Mouse (Mus musculus) hindbrain, embryonic 15.5 days (tissue): Measurements from ENCODE around the gene Stard3nl. TPM values are rescaled to one million over a fixed set of nuclear protein-coding genes. Genes with fewer than 3 reads are reported as not detected.
"Not testable (repeated sequence)": the region's sequence is repeated elsewhere in the genome, so short reads cannot be mapped to it uniquely, and the experiment has no call there.

Source experiments
- ATAC-seq: fragments of 200-750 bp; cut with Nextera tagmentation; 2 replicates; pipeline ENCODE4 v1.8.0; 2017; ENCODE audit warnings: low read depth, moderate number of reproducible peaks, moderate TSS enrichment; ENCODE audit not compliant: low FRiP score
- H3K27ac ChIP-seq: fragments of 300-500 bp; sonication (generic); replicated peaks from 2 replicates; pipeline ENCODE4 v1.5.1; 2015; ENCODE audit warnings: mild to moderate bottlenecking, inconsistent platforms
- H3K27me3 ChIP-seq: fragments of 300-500 bp; sonication (generic); 2 replicates; pipeline ENCODE4 v1.6.1; 2015; ENCODE audit warnings: control low read depth, inconsistent platforms
- H3K36me3 ChIP-seq: fragments of 300-500 bp; sonication (generic); 2 replicates; pipeline ENCODE4 v1.6.1; 2015; ENCODE audit warnings: control low read depth, inconsistent platforms
- H3K4me1 ChIP-seq: fragments of 300-500 bp; sonication (generic); replicated peaks from 2 replicates; pipeline ENCODE4 v1.6.1; 2015; ENCODE audit warnings: control low read depth, inconsistent platforms
- H3K4me2 ChIP-seq: fragments of 300-500 bp; sonication (generic); 2 replicates; pipeline ENCODE4 v1.6.1; 2015; ENCODE audit warnings: moderate library complexity, mild to moderate bottlenecking, inconsistent platforms
- H3K4me3 ChIP-seq: fragments of 300-500 bp; sonication (generic); 2 replicates; pipeline ENCODE4 v1.5.1; 2015; ENCODE audit warnings: mild to moderate bottlenecking, inconsistent platforms
- H3K9ac ChIP-seq: fragments of 300-500 bp; sonication (generic); 2 replicates; pipeline ENCODE4 v1.6.1; 2015; ENCODE audit warnings: inconsistent platforms
- H3K9me3 ChIP-seq: fragments of 300-500 bp; sonication (generic); 2 replicates; pipeline ENCODE4 v1.6.1; 2016; ENCODE audit warnings: control low read depth, inconsistent platforms
- WGBS: fragments of 180-500 bp; shearing (Covaris S2); methylation state at CpG from one replicate; pipeline ENCODE4 v1.1.7; 2015; 5-methylcytosine and 5-hydroxymethylcytosine counted together
- polyA plus RNA-seq: library from polyadenylated mRNA; unstranded; fragments of >200 nt; fragmentation: Nextera tagmentation; extraction: Ambion mirVana; gene quantifications from 2 replicates; pipeline ENCODE4 v1.2.1, GENCODE M21; 2015

Stard3nl gene
- polyA plus RNA-seq, 1 experiment from 2014 or later, result 203 TPM

DNA sequence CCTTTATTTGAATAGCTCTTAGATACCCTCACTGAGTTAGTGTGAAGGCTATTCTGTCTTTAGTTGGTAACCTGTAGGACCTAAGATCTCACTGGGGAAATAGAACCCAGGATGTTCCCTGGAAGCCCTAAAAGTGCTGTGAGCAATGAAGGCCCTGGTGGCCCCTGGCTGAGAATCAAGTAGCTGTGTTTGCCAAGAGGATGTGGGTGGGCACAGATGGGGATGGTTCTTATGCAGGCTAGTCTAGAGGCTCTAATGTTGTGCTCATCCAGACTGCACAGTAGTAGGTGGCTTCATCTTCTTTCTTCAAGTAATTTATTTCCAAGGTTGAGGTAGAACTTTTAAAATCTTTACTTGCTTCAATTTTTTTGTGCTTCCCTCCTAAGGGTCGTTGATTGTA is 59.3 kb downstream of the Stard3nl start:
- H3K27me3 ChIP-seq, H3K4me2 ChIP-seq, H3K9ac ChIP-seq, H3K4me1 ChIP-seq, H3K9me3 ChIP-seq, H3K4me3 ChIP-seq, ATAC-seq, H3K36me3 ChIP-seq, H3K27ac ChIP-seq: not testable (repeated sequence)
- 81% methylated on average over 1 of the region's 1 CpGs for WGBS

Other genes with a start within 250 kb of the Stard3nl start
- 27.4 and 30.1 TPM in 2 replicates for gene Epdr1, start 224.1 kb upstream of the Stard3nl start, polyA plus RNA-seq
- 3.1 and 4.9 TPM in 2 replicates for gene Sfrp4, start 227.3 kb upstream of the Stard3nl start, polyA plus RNA-seq